In the genomic region with DNA sequence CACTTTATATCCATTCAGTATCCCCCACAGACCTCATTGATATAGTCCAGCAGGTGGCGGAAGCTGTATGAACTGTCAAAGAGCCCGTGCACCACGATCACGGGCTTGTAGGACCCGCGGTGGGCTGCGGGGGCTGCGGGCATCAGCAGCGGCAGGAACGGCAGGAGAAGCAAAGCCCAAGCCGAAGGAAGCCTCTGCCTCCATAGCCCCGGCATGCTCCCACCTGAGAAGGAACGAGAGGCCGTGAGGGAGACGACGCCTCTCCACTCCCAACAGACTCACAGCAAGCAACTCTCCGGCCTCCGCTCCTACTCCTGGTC, we compare ENCODE assay signal across 8 mouse cellular contexts. TPM values are rescaled to one million over a fixed set of nuclear protein-coding genes. Genes with fewer than 3 reads are reported as not detected.
A peak's percentile ranks its signal among the peaks of the same experiment; 100 is the strongest.
DNase-seq lines count a peak whose midpoint lies in the region; ATAC-seq lines count a peak whose summit lies in the region.

No protein-coding gene starts in this region.

- peak overlapping the region; percentile 76; the same call in 1 of the 2 replicates for H3K27ac ChIP-seq in heart, embryonic 11.5 days (ENCODE audit: low read depth, low read length)
- peak overlapping the region; percentile 82 for H3K27ac ChIP-seq in forebrain, embryonic 16.5 days (ENCODE audit: low read length)
- peak overlapping the region; percentile 50 for H3K27ac ChIP-seq in midbrain, embryonic 11.5 days (ENCODE audit: low read depth, low read length)

- DNase-seq in heart, adult 9 months (ENCODE audit: low spot score in 2 of 2): no peak
- peak; percentile 64 for DNase-seq in R1 (ENCODE audit: low read depth, low spot score)
- DNase-seq in kidney, postnatal 10 days: peak; percentile 69
- no peak for DNase-seq in midbrain, embryonic 11.5 days (ENCODE audit: low spot score, missing footprints)
- DNase-seq in thymus, postnatal 0 days (ENCODE audit: low spot score): peak; percentile 61

- peak; percentile 17; the same call in 1 of the 2 replicates for ATAC-seq in heart, embryonic 11.5 days (replicated peaks; ENCODE audit: insufficient number of reproducible peaks, low FRiP score, low TSS enrichment)
- peak; percentile 29 for ATAC-seq in forebrain, embryonic 16.5 days
- peak; percentile 10; the same call in 1 of the 2 replicates for ATAC-seq in midbrain, embryonic 11.5 days (ENCODE audit: low FRiP score)
- no peak for ATAC-seq in inflammation-experienced regulatory T-cells, adult 6 months

- H3K9ac ChIP-seq in heart, embryonic 11.5 days (ENCODE audit: low read depth, low read length): peak overlapping the region; percentile 85
- peak overlapping the region; percentile 65 for H3K9ac ChIP-seq in forebrain, embryonic 16.5 days (replicated peaks; ENCODE audit: low read depth, low read length)
- peak overlapping the region; percentile 64 for H3K9ac ChIP-seq in midbrain, embryonic 11.5 days (ENCODE audit: low read length)

- WGBS in heart, embryonic 11.5 days (ENCODE audit: insufficient replicate concordance): 0% methylated on average over 18 of the region's 18 CpGs
- WGBS in forebrain, embryonic 16.5 days: 0% methylated on average over 18 of the region's 18 CpGs
- WGBS in midbrain, embryonic 11.5 days: 0% methylated on average over 18 of the region's 18 CpGs

- H3K27me3 ChIP-seq in heart, embryonic 11.5 days (ENCODE audit: control insufficient read depth, insufficient read depth, low read length): peaks cover 29% of the 10 kb centered on the region
- H3K27me3 ChIP-seq in forebrain, embryonic 16.5 days (replicated peaks; ENCODE audit: control insufficient read depth, insufficient read depth, low read length): peaks cover 15% of the 10 kb centered on the region
- peaks cover 21% of the 10 kb centered on the region for H3K27me3 ChIP-seq in midbrain, embryonic 11.5 days (ENCODE audit: control insufficient read depth, insufficient read depth, low read length)

- peaks cover 29% of the 10 kb centered on the region for H3K4me1 ChIP-seq in heart, embryonic 11.5 days (ENCODE audit: control insufficient read depth, insufficient read depth, low read length)
- H3K4me1 ChIP-seq in forebrain, embryonic 16.5 days (replicated peaks; ENCODE audit: control insufficient read depth, insufficient read depth, low read length): peaks cover 51% of the 10 kb centered on the region
- peaks cover 43% of the 10 kb centered on the region for H3K4me1 ChIP-seq in midbrain, embryonic 11.5 days (ENCODE audit: control insufficient read depth, insufficient read depth, low read length)

- peak overlapping the region; percentile 90 for H3K4me2 ChIP-seq in heart, embryonic 11.5 days
- H3K4me2 ChIP-seq in forebrain, embryonic 16.5 days (ENCODE audit: low read length): peak overlapping the region; percentile 89
- peak overlapping the region; percentile 73 for H3K4me2 ChIP-seq in midbrain, embryonic 11.5 days

- H3K9me3 ChIP-seq in heart, embryonic 11.5 days (replicated peaks; ENCODE audit: control insufficient read depth, low read length): no peaks in the 10 kb centered on the region
- no peaks in the 10 kb centered on the region for H3K9me3 ChIP-seq in forebrain, embryonic 16.5 days (ENCODE audit: control insufficient read depth, low read length)
- no peaks in the 10 kb centered on the region for H3K9me3 ChIP-seq in midbrain, embryonic 11.5 days (ENCODE audit: control insufficient read depth, low read length)

- peaks cover 5% of the 10 kb centered on the region for H3K36me3 ChIP-seq in heart, embryonic 11.5 days (ENCODE audit: control insufficient read depth, insufficient read depth, low read length)
- H3K36me3 ChIP-seq in forebrain, embryonic 16.5 days (ENCODE audit: control insufficient read depth, insufficient read depth): peaks cover 5% of the 10 kb centered on the region; the same call in 1 of the 2 replicates
- H3K36me3 ChIP-seq in midbrain, embryonic 11.5 days (ENCODE audit: control insufficient read depth, insufficient read depth, low read length): no peaks in the 10 kb centered on the region

- H3K4me3 ChIP-seq in heart, embryonic 11.5 days (ENCODE audit: low read depth, low read length): peak overlapping the region; percentile 80
- H3K4me3 ChIP-seq in forebrain, embryonic 16.5 days (replicated peaks; ENCODE audit: low read length): peak overlapping the region; percentile 69
- H3K4me3 ChIP-seq in midbrain, embryonic 11.5 days (ENCODE audit: low read depth, low read length): peak overlapping the region; percentile 62

RNA-seq across cellular contexts. Expression of gene Ppt2, which starts 1.6 kb away (rescaled TPM):
- 31.7 and 34.3 TPM in 2 replicates for polyA plus RNA-seq in heart, embryonic 11.5 days (2014; fragmentation: Nextera tagmentation; extraction: Ambion mirVana)
- 16.2 and 17.7 TPM in 2 replicates for polyA plus RNA-seq in forebrain, embryonic 16.5 days (2015; fragmentation: Nextera tagmentation; extraction: Ambion mirVana)
- 25.8 and 26.4 TPM in 2 replicates for polyA plus RNA-seq in midbrain, embryonic 11.5 days (2014; fragmentation: Nextera tagmentation; extraction: Ambion mirVana)
- polyA plus RNA-seq in thymus, postnatal 0 days (2015; fragmentation: Nextera tagmentation; extraction: Ambion mirVana): 38.4 and 45.5 TPM in 2 replicates
- polyA plus RNA-seq in inflammation-experienced regulatory T-cells, adult 6 months (2017; shearing (Covaris generic)): 10 to 100 TPM; 18.8 to 22.9 (median 20.6) TPM

RNA-seq across cellular contexts. Expression of gene Prrt1, which starts 2.6 kb away (rescaled TPM):
- not detected in 2 replicates for polyA plus RNA-seq in heart, embryonic 11.5 days (2014; fragmentation: Nextera tagmentation; extraction: Ambion mirVana)
- 5.0 and 10.4 TPM in 2 replicates for polyA plus RNA-seq in forebrain, embryonic 16.5 days (2015; fragmentation: Nextera tagmentation; extraction: Ambion mirVana)
- polyA plus RNA-seq in midbrain, embryonic 11.5 days (2014; fragmentation: Nextera tagmentation; extraction: Ambion mirVana): 1.8 and 2.4 TPM in 2 replicates
- 37.4 and 39.4 TPM in 2 replicates for polyA plus RNA-seq in thymus, postnatal 0 days (2015; fragmentation: Nextera tagmentation; extraction: Ambion mirVana)
- 1 to 10 TPM in 2 of 3 experiments, under 1 TPM in 1; 0.79 to 4.0 (median 3.7) TPM for polyA plus RNA-seq in inflammation-experienced regulatory T-cells, adult 6 months (2017; shearing (Covaris generic))

RNA-seq across cellular contexts. Expression of gene Egfl8, which starts 11.0 kb away (rescaled TPM):
- 0.82 and 0.90 TPM in 2 replicates for polyA plus RNA-seq in heart, embryonic 11.5 days (2014; fragmentation: Nextera tagmentation; extraction: Ambion mirVana)
- polyA plus RNA-seq in forebrain, embryonic 16.5 days (2015; fragmentation: Nextera tagmentation; extraction: Ambion mirVana): 7.0 and 7.5 TPM in 2 replicates
- polyA plus RNA-seq in midbrain, embryonic 11.5 days (2014; fragmentation: Nextera tagmentation; extraction: Ambion mirVana): 3.3 and 3.8 TPM in 2 replicates
- 3.1 and 3.3 TPM in 2 replicates for polyA plus RNA-seq in thymus, postnatal 0 days (2015; fragmentation: Nextera tagmentation; extraction: Ambion mirVana)
- polyA plus RNA-seq in inflammation-experienced regulatory T-cells, adult 6 months (2017; shearing (Covaris generic)): 1 to 10 TPM; 1.1 to 2.1 (median 1.2) TPM

RNA-seq across cellular contexts. Expression of gene Fkbpl, which starts 17.8 kb away (rescaled TPM):
- 10.9 and 11.4 TPM in 2 replicates for polyA plus RNA-seq in heart, embryonic 11.5 days (2014; fragmentation: Nextera tagmentation; extraction: Ambion mirVana)
- 14.6 and 16.7 TPM in 2 replicates for polyA plus RNA-seq in forebrain, embryonic 16.5 days (2015; fragmentation: Nextera tagmentation; extraction: Ambion mirVana)
- polyA plus RNA-seq in midbrain, embryonic 11.5 days (2014; fragmentation: Nextera tagmentation; extraction: Ambion mirVana): 14.4 and 15.1 TPM in 2 replicates
- polyA plus RNA-seq in thymus, postnatal 0 days (2015; fragmentation: Nextera tagmentation; extraction: Ambion mirVana): 12.5 TPM in 2 replicates
- polyA plus RNA-seq in inflammation-experienced regulatory T-cells, adult 6 months (2017; shearing (Covaris generic)): 1 to 10 TPM; 4.4 to 5.8 (median 5.2) TPM

RNA-seq across cellular contexts. Expression of gene Atf6b, which starts 20.2 kb away (rescaled TPM):
- 41.0 and 49.8 TPM in 2 replicates for polyA plus RNA-seq in heart, embryonic 11.5 days (2014; fragmentation: Nextera tagmentation; extraction: Ambion mirVana)
- polyA plus RNA-seq in forebrain, embryonic 16.5 days (2015; fragmentation: Nextera tagmentation; extraction: Ambion mirVana): 111 and 119 TPM in 2 replicates
- 68.2 and 77.6 TPM in 2 replicates for polyA plus RNA-seq in midbrain, embryonic 11.5 days (2014; fragmentation: Nextera tagmentation; extraction: Ambion mirVana)
- 56.6 and 60.8 TPM in 2 replicates for polyA plus RNA-seq in thymus, postnatal 0 days (2015; fragmentation: Nextera tagmentation; extraction: Ambion mirVana)
- 10 to 100 TPM; 19.0 to 21.9 (median 19.3) TPM for polyA plus RNA-seq in inflammation-experienced regulatory T-cells, adult 6 months (2017; shearing (Covaris generic))

Comparison
In these comparisons a context has a peak if more than half of its experiments do, and no peak if none do; other contexts are left out.
1. DNase-seq: peak in R1 (single experiment), kidney, postnatal 10 days (single experiment) and thymus, postnatal 0 days (single experiment); none in heart, adult 9 months (0 of 2) and midbrain, embryonic 11.5 days (single experiment).
2. Peak in every context shown above with its lines, with median percentiles within 50 percentile points of each other: H3K27ac ChIP-seq, H3K4me2 ChIP-seq, H3K4me3 ChIP-seq and H3K9ac ChIP-seq.